Mouse (Mus musculus) hematopoietic stem cell, adult 5-6 weeks (primary cell): ENCODE measurements around the gene Adprhl2. TPM values are rescaled to one million over a fixed set of nuclear protein-coding genes. Genes with fewer than 3 reads are reported as not detected.
A peak's percentile ranks its signal among the peaks of the same experiment; 100 is the strongest.

Experiments used
- ATAC-seq, 2 experiments: fragments of 125-278 bp in 1 of 2; replicated peaks in 1 of 2; 2 replicates each; pipeline ENCODE4 v1.8.0; 2016 to 2017; ENCODE audit warnings: inconsistent platforms in 2 of 2, mild to moderate bottlenecking in 2 of 2, moderate number of reproducible peaks in 2 of 2, low read depth in 1 of 2, moderate TSS enrichment in 1 of 2; ENCODE audit not compliant: low FRiP score in 2 of 2, poor library complexity in 2 of 2, severe bottlenecking in 2 of 2, insufficient read depth in 1 of 2, low TSS enrichment in 1 of 2
- total RNA-seq: library from RNA; stranded (forward); fragments of 172-1452, 232-1000 nt; gene quantifications from 2 replicates; pipeline ENCODE4 v1.2.3, GENCODE M21; 2017

Adprhl2 gene
- total RNA-seq, 1 experiment from 2014 or later: 30.4 TPM

DNA sequence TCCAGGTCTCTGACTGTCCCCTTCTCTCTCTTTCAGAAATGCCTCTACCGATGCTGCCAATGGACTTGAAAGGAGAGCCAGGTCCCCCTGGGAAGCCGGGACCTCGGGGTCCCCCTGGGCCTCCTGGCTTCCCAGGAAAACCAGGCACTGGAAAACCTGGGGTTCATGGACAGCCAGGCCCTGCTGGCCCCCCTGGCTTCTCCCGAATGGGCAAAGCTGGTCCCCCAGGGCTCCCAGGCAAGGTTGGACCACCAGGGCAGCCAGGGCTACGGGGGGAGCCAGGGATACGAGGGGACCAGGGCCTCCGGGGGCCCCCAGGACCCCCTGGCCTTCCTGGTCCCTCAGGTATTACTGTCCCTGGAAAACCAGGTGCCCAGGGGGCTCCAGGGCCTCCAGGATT is 11.2 kb downstream of the Adprhl2 start:
- no peak for ATAC-seq

DNA sequence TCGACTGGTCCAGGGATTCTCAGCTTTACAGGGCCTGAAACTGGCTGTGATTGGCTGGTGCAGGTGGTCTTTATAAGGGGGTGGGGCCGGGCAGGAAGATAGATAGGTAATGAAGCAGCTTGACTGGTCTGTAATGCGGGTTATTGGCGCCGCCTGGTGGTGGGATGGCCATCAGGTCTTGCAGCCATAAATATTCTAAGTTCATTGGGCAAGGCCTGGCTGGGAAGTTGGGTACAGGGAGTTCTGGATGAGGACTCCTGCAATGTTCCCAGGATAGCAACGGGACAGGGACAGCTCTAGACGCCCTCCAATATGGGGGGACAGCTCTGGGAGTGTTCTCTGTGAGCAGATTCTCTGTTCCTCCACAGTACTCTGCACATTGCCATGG is 11.6 kb downstream of the Adprhl2 start:
- peak; percentile 77 to 78 for ATAC-seq

DNA sequence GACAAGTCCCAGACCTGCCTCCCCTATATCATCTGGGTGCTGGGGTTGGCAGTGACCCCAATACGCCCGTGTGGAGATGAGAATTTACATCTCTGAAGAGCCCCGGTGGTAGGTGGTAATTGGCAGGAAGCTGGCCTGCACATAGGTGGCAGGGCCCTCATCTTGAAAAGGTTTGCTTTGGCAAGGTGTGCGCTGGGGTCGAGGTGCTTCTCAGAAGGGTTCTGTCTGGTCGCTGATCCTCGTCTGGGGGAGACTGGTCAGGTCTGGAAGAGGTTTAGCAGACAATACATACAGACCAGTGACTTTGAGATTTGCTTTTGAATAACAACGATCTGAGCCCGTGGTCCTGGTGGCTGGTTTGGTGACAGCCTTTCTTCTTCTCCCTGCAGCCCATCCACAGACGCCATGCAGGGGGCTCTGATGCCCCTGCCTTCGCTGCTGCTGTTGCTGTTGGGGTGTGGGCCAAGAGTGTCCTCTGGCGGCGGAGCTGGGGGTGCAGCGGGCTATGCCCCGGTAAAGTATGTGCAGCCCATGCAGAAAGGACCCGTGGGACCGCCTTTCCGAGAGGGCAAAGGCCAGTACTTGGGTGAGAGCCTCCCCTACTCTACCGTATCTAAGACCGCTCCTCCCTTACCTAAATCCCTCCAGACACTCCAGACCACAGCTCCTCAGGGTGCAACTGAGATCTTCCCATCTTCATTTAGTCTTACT is 12.1 kb downstream of the Adprhl2 start:
- ATAC-seq: peak; percentile 23 to 43; a peak in 2 of 4 replicates

DNA sequence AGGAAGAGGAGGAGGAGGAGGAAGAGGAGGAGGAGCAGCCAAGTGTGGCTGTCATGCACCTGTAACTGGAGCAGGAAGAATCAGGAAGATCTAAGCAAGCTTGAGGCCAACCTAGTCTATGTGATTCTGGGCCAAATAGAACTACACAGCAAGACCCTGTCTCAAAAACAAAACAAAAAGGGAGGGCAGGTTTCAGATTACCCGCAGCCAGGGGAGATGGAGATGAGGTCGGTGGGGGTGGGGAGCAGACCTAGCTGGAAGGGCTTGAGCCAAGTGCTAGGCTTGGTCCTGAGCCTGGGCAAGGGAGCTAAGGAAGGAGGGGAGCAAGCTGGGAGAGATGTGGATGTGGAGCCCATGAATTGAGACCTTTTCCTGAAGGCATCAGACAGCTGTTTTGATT is 14.7 kb downstream of the Adprhl2 start:
- no peak for ATAC-seq

DNA sequence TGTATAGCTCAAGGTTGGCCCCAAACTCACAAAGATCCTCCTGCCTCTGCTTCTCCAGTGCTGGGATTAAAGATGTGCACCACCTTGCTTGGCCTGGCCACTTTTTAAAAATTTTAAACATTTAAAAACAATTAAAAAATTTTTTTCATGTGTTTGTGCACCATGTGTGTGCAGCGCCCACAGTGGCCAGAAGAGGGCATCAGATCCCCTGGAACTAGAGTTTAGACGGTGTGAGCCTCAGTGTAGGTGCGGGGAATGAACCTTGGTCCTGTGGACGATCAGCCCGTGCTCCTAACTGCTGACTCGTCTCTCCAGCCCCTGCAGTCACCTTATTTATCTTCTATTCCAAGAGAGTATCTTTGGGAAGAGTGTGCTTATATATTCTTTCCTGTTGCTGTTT is 15.4 kb downstream of the Adprhl2 start:
- no peak for ATAC-seq

DNA sequence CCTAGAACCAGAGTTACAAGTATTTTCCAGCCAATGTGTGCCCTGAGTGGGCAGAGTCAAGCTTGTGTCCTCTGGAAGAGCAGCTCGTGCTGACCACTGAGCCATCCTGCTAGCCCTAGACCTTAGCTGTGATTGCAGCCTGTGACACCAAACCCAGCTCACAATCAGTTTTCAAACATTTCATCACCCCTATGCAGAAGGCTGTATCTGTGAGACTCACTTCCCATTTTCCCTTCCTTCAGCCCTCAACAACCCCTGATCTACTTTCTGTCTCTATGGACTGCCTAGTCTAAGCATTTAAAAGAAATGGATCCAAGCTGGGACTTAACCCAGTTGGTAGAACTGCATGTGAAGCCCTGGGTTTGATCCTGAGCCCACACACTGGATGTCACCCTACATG is 16.1 kb downstream of the Adprhl2 start:
- no peak for ATAC-seq

DNA sequence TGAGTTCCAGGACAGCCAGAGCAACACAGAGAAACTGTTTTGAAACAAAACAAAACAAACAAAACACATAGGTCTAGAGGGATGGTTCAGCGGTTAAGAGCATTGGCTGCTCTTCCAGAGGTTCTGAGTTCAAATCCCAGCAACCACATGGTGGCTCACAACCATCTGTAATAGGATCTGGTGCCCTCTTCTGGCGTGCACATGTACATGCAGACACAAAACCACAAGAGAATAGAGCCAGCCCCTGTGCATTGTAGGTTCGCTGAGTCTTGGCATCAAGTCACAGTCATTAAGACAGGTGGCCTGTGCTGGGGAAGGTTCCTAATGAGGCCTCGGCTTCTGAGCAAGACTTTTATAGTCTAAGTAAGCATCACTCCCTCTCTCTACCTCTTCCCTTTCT is 17.6 kb downstream of the Adprhl2 start:
- no peak for ATAC-seq

DNA sequence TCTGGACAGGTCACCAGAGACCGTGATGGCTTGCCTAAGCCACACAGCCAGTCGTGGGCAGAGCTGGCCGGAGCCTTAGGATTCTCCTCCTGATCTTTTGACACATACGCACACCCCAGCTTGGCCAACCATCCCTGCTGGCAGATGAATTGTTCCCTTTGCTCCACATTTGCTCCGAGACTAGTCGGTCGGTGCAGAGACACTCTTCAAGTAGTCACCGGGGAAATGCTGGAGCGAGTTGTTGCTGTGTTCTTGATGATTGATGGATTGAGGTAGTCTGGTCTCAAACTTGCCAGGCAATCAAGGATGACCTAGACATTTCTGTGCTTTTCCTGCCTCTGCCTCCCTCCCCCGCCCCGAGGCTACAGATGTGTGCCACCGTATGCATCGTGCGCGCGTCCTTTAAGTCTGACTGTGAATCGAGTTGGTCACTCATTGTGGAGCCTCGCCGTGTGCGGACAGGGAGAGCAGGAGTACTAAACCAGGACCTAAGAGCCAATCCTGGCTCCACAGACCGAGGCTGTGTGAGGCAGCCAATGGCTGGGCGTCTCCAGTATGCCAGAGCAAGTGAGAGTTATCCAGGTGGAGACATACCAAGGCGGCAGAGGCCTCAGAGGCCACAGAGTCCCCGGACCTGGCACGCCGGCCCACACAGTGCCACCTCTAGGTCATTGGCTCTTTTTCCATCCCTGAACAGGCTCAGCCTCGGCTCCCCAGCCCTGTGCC is 19.8 kb downstream of the Adprhl2 start:
- no peak; a peak in 2 of 4 replicates for ATAC-seq

DNA sequence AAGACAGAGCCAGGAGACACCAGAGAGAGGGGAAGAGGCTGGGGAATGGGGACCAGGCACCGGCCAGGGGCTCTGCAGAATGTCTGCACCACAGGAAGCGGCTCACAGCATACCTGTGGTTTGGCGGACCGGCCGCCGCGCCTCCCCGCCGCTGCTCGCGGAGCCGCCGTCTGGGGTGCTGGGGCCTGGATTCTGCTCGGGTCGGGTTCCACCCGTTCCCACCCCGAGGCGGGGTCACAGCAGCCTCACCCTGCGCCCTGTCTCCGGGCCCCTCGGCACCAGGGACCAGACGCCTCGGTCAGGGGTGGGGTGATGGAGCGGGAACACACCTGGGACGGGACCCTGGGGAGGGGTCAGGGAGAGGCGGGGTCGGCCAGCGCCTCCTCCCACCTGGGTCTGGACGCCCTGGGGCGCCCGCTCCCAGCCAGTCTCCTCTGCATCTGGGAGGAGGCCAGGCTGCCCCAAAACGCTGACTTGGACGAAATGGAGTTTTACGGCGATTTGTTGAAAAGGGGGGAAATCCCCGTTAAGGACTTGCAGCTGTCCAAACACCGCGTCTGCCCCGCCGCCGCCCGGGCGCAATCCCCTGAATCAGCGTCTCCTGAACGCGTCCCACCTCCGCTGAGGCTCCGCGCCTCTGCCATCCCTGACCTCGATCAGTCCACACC is 20.5 kb downstream of the Adprhl2 start:
- peak in 1 of 2 experiments; percentile 25; a peak in 1 of 4 replicates for ATAC-seq

DNA sequence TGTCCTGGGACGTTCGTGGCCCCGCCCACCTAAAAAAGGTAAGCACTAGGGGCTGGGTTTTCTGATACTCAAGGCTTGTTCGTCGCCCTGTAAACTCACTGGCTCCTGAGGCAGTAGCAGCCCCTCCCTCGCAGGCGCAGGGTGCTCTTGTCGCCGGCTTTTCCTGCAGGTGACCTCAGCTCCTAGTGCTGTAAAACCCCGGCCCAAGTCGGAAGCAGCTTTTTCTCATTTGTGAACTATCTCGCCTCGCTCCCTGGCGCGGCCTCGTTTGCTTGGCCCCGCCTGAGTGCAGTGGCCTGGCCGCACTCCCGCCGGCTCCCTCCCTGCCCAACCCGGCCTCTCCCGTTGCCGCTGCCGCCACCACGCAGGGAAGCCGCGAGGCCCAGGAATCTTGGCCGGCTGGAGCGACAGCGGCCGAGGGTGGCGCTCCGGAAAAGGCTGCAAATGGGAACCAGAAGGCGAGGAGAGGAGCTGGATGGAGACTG is 24.8 kb downstream of the Adprhl2 start:
- peak; percentile 25 to 35; a peak in 3 of 4 replicates for ATAC-seq

DNA sequence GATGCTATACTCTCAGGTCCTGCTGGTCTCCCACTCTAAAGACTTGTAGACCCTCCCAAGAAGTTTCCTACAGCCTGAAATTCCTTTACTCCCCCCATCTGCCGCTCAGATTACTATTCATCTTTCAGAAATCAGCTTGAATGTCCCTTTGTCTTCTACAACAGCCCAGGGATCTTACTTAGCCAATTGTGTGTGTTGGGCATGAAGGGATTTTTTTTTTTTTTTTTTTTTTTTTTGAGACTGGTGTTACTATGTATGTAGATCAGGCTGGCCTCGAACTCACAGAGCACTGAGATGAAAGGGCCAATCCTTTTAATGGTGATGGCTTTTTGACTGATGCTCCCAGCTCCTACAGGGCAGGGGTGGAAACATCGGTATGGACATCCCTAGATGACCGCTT is 25.6 kb downstream of the Adprhl2 start:
- ATAC-seq: no peak

DNA sequence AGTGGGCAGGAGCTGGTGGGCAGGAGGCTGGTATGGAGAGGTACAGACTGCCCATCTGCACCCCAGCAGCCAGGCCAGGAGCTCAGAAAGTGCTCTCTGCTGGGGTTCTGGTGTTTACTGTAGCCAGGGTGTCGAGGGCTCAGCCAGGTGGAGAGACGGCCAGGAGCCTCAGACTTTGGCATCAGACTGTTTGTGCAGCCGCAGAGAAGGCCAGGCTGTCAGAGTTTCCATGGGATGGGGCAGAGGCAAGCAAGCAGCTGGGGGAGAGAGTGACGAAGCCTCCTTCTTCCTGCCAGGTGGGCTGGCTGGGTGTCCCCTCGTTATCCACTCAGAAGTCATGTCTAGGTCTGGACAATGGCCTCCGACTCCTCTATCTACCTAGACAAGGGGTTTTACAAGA is 26.4 kb downstream of the Adprhl2 start:
- no peak for ATAC-seq

DNA sequence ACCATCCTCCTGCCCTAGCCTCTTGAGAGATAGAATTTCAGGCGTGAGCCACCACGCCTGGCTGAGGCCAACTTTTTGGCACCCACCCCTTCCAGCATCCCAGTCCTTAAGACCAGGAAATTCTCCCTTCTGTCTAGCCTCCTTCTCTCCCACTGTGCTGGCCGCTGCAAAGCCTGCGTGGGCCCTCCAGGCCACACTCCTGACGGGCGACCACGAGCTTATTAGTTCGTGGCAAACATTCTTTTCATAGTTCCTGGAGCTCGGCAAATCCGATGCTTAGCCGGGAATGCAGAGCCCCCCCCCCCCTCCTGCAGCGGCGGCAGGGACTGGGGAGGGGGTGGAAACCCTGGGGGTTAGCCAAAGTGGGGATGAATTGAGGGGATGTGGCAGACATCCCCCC is 30.3 kb downstream of the Adprhl2 start:
- no peak for ATAC-seq

DNA sequence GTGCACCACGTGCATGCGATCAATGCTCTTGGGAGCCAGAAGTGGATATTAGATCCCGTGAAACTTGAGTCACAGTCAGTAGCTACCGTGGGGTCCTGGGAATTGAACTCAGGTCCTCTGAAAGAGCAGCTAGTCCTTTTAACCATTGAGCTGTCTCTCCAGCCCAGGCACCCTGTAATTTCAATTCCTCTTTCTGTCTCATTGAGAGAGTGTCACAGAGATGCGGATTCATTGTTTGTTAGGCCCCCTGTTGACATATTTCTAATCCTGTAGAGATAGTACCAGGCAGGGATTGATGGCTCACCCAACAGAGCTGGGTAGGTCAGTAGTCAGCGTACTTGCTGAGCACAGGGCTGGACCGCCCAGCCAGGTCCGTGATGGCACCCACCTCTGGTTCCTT is 31.2 kb downstream of the Adprhl2 start:
- no peak for ATAC-seq

DNA sequence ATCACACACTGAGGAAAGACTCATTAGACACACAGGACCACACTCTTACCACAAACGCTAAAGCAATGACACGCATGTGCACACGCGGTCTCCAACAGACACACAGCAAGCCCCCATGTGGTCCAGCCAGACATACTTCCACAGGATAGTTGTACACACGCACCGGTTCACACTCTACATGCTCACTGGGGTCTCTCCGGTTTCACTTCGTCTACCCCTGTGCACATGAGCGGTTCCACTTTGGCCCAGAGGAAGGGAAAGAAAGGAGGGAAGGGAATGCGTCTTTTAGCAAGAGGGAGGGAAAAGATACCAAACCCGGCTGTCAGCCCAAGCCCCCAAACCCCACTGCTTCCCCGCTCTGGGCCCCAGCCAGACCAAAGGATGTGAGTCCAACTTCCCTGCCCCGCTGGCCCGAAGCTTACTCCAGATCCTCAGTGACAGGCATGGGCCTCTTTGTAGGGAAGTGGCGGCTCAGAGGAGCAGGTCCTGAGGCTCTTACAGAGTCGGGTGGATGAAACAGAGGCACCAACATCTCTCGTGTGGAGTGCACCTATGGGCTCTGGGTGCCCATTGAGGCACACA is 33.3 kb downstream of the Adprhl2 start:
- peak; percentile 8 to 54; a peak in 2 of 4 replicates for ATAC-seq

DNA sequence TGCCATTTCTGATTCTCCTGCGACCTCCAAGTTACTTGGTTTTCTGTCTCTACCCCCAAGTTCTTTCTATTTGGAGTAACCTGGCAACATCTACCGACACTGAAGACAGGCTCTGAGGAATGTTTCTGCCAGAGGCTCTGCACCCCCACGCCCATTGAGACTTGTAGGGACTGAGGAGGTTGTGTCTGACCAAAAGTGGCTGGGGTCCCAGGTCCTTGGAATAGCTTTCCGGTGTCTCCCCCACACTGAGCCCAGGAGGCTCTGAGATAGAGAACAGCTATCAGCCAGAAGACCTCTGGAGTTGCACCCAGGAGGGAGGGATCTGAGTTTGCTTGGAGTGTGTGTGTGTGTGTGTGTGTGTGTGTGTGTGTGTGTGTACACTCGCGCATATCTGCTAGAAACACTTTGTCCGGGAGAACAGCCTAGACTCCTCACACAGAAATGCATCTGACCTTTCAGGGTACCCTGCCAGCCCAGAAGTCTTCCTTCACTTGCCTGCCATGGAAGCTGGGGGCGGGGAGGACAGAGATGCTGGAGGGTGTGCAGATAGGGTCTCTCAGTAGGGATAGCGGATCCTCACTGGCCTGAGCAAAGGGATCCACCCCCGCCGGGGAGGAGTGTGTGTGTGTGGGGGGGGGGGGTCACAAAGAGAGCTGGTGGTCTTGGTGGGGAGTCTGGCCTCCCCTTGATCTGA is 34.1 kb downstream of the Adprhl2 start:
- ATAC-seq: no peak

DNA sequence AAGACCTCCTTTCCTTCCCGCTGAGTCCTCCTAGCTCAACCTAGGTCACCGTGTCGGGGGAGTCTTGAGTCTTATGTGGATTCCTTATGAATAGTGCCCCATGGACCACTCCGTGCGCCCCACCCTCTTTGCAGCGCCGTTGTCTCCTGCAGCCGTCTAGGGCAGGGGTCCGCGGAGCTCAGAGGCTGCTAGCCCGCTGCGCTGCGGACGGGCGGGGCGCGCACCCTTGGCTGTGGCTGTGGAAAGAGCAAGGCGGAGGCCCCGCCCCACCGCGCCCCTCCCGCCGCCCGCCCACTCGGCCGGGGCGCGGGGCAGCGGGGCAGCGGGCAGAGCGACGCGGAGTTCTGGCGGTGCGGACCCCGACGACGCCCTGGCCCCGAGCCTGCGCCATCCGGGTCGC is 35.0 kb downstream of the Adprhl2 start, which contains the start of gene Col8a2:
Gene Col8a2, plus strand, starts transcription at position 302 of the 400 bp plus-strand sequence.
- ATAC-seq: no peak
